Mouse (Mus musculus) heart, adult 8-10 months (tissue): ENCODE measurements around the gene Olfr272. TPM values are rescaled to one million over a fixed set of nuclear protein-coding genes. Genes with fewer than 3 reads are reported as not detected.

ENCODE experiments used
- DNase-seq: peaks from one replicate; pipeline ENCODE4 v3.0.0; 2022; ENCODE audit warnings: low spot score
- total RNA-seq, 4 experiments: library from RNA; stranded (reverse); gene quantifications; 2 replicates each; pipeline ENCODE4 v1.2.4; 2022

Olfr272 gene
- total RNA-seq = not detected

DNA sequence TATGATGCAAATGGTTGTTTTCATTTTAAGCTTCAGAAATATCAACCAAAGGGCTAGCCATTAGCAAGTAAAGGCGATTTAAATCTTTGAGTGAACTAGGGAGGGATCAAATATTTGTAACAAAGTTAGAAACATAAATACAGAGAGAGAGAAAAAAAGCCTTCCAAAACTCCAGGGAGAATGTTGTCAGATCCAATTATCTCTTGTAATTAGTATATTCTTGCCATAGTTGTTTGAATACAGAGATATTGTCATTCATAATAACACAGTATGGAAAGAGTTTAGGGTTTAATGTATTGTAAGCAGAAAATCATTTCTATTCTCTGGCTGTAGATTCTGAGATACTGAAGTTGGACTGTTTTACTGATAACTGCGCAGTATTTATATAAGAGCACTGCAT is at the start of gene Olfr272:
TSS of gene Olfr272 (minus strand) at position 101 of the 400 bp plus-strand sequence.
- DNase-seq = no peak

DNA sequence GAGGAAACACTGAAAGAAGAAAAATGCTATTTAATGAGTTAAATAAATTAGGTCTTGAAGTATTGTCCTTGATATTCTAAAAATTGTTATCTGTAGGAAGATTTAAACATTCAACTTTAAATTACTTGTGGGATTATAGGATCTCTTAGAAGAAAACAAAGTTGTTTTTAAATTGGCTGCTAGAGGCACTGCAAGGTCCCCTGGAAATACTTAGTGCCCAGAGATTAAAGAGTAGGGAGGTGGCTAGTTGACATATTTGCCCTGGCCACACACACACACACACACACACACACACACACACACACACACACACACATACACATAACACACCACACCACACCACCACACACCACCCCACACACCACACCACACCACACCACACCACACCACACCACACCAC is 45.3 kb upstream of the Olfr272 start, which contains the start of gene Olfr270:
TSS of gene Olfr270 (plus strand) at position 301 of the 400 bp plus-strand sequence.
- DNase-seq = no peak

DNA sequence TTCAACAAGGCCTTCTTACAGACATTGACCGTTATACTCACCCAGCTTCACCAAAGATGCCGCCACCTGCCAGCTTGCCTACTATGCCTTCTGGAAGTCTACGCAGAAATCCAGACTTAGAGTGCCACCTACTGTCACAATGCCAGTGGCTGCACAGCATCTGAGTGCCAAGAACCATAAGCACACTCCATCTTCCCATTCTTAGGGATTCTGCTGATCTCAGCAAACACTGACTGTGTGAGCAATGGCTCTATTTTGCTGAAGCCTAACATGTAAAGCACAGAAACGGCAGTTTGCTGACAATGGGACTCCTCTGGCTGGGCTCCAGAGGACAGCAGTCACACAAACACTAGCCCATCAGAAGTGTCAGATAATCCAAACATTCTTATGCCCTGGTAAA is 39.7 kb upstream of the Olfr272 start:
- DNase-seq = no peak

DNA sequence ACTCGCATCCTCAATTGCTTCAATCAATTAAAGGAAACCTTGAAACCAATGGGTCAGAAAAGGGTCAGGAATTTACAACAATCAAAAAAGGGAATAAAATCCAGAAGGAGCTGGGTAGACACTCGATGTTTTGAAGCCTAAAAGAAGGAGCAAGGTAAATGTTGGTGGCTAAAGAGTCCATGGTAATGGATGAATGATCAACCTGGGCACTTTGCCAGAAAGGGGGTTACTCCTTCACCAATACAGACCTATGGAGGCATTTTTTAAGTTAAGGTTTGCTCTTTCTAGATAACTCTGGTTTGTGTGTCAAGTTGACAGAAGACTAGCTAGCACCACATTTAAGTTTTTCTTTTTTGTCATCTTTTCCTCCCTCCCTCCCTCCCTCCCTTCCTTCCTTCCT is 30.0 kb upstream of the Olfr272 start:
- no peak for DNase-seq

DNA sequence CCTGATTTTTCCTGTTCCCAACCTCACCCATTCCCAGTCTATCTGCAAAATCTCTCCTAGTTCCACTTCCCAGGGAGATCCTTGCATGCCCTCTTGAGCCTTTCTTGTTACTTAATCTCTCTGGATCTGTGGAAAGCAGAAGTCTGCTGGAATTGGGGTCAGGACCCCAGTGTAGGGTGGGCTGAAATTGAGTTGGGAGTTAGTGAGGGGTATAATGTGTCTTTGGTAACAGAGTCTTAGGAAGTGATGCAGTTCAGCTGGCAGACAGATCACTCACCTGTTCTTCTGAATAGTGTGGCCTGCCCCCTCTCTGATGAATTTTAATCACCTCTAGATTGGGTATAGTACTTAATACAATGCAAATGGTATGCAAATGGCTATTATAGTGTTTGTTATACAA is 27.7 kb upstream of the Olfr272 start:
- DNase-seq = no peak

DNA sequence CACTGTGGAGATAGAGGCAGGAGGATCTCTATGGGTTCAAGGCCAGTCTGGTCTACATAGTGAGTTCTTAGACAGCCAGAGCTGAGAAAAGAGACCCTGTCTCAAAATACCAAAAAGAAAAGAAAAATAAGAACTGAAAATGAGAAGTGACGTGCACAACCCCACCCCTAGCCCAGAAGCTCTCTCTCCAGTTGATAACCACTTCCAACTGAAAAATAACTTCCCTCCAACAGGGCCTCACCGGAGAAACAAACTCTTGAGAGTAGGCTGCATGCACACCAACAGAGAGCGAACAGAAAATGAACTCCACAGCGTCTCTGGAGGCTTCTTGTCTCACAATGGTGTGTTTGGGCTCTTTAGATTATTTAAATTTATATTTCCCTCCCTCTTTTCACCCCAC is 11.5 kb upstream of the Olfr272 start:
- no peak for DNase-seq

DNA sequence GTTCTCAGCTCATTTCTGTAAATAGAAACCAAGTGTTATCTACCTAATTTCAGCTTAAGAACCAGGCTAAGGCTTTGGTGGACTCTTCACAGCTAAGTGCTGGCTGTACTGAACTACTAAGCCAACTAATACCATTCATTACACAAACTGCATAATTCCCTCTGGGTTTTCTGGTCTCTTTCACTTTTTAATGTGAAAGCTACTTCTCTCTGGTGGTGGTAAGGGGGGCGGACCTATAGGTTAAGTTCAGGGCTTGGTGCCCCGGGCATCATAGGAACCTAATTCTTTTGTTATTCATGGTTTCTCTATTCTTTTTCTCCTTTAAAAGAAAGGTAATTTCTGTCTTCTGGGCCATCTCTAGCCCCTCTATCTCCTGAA is 1.7 kb downstream of the Olfr272 start:
- no peak for DNase-seq

DNA sequence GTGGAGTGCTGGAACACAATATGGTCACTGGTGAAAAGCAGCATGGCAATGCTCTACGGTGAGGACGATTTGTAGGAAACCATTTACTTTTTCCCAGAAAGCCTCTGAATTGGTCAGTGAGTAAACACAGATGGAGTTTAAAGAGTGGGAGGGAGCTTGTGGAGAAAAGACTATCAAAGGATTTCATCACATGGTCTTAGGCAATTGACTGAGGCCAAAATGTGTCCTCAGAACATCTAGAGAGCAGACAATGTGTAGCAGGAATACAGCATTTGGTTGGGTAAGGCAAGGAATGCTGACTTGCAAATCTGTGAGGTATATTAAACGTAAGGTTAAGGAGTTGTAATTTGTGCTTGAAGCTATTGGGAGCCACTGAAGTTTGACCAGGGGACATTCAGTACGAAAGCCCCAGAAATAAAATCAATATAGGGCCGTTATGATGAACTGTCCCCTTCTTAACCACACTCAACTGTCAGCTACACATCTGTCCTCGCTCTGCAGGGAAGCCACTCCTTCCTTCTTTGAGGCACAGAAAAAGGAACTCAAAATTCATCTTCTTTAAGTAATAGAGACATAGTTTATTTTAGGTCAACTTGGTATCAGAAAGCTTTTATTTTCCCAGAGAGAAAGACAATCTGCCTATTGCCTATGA is 2.2 kb downstream of the Olfr272 start:
- DNase-seq = no peak

DNA sequence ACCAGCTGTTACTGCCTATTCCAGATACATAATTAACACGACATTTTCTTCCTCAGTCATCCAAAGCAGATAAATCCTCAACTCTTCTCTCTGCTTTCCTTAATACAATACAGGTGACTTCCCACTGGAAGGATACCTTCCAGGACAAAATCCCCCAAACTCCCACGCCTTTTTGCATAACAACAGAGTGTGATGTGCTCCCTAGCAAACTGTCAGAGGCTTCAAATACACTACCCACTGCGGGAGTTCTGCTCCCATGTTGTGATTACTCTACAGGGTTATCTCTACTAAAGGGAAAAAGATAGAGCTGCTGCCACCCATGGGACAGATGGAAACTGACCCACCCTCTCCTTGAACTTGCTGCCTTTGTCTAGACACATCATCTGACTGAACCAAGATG is 6.6 kb downstream of the Olfr272 start:
- no peak for DNase-seq

DNA sequence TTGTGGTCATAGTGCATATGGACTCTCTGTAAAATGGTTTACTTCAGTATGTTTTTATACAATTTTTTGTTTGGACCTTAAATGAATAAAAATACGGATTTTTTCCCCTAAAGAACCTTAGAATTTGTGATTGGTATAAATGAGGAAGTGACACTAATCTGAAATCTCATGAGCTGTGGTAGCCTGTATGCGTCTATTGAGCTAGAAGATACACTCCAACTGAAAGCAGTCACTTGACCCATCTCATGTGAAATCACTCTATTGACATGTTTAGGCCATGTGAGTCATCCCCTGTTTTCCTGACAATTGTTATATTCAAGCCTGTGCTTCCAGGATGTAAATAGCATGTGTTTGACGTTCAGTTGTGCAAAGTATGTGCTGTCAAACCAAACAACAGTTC is 9.4 kb downstream of the Olfr272 start:
- DNase-seq = no peak

DNA sequence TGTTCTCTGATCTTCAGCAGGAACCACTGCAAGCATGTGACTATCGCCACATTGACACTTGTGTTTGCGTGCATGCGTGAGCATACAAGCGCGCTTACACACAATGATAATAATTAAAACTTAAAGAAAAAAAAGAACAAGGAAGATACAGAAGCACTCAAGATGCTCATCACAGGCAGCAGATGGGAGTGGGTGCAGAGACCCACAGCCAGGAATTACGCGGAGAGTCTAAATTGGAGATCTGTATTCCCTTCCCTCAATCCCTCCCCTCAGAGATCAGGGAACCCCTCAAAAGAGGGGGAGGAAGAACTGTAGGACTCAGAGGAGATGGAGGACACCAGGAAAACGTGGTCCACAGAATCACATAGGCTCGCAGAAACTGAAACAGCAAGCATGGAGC is 54.8 kb downstream of the Olfr272 start:
- no peak for DNase-seq

Other genes with a start within 250 kb of the Olfr272 start
- not detected for gene Olfr275, start 104.6 kb downstream of the Olfr272 start, total RNA-seq
- gene Olfr273, start 59.9 kb downstream of the Olfr272 start, total RNA-seq = not detected
- not detected for gene Olfr270, start 45.4 kb upstream of the Olfr272 start, total RNA-seq
- gene Nipsnap3a, start 70.1 kb upstream of the Olfr272 start, total RNA-seq = not detected
- 1 to 10 TPM; 5.3 to 7.8 (median 6.5) TPM for gene Nipsnap3b, start 92.7 kb upstream of the Olfr272 start, total RNA-seq
- gene Abca1, start 240.7 kb upstream of the Olfr272 start, total RNA-seq = 10 to 100 TPM; 13.6 to 22.8 (median 16.8) TPM